Mouse (Mus musculus) macrophage (primary cell): ENCODE data around the gene 9530068E07Rik. TPM values are rescaled to one million over a fixed set of nuclear protein-coding genes. Genes with fewer than 3 reads are reported as not detected.

ENCODE experiments used
- polyA plus RNA-seq: library from polyadenylated mRNA; stranded (reverse); fragments of 250-400 nt; gene quantifications from 3 replicates; pipeline ENCODE4 v1.2.4, GENCODE M21; 2018; ENCODE audit warnings: inconsistent platforms

Gene 9530068E07Rik
- polyA plus RNA-seq, 1 experiment from 2014 or later = 126 TPM

Other genes starting within 250 kb of the 9530068E07Rik start
- not detected in 3 replicates for gene Olfr1371, start 182.4 kb upstream of the 9530068E07Rik start, polyA plus RNA-seq
- gene Skp1a, start 164.4 kb upstream of the 9530068E07Rik start, polyA plus RNA-seq = 121 to 172 TPM (median 132 TPM) in 3 replicates
- 0.31 to 0.59 TPM in 2 of 3 replicates, not detected in the other for gene Tcf7, start 113.4 kb upstream of the 9530068E07Rik start, polyA plus RNA-seq
- 164 to 239 TPM (median 232 TPM) in 3 replicates for gene Vdac1, start 35.6 kb upstream of the 9530068E07Rik start, polyA plus RNA-seq